Mouse (Mus musculus): ENCODE measurements around the gene Phf3. TPM values are rescaled to one million over a fixed set of nuclear protein-coding genes. Genes with fewer than 3 reads are reported as not detected.

The Phf3 gene
- polyA plus RNA-seq, 1 experiment from 2014 or later = 82.4 TPM

DNA sequence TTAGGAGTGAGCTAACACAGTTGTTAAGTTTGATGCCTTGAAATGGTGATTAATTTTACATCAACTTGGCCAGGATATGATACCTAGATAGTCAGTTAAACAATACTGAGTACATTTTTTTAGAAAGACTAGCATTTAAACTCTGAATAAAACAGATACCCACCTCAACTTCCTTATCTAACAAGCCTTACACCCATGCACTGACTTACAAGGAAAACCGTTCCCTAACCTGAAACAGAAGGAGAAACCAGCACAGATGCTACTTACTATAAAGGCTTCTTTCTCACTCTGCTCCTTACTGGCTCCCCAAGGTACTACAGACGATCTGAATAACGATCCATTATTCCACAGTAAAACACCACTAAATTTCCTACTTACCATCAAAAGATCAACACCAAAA is 21.2 kb downstream of the Phf3 start:
- H3K27ac ChIP-seq = no peak overlapping the region
- no peaks in the 10 kb centered on the region; the same call in 1 of the 2 replicates for H3K36me3 ChIP-seq (ENCODE audit: inconsistent target)
- 93% methylated on average over 3 of the region's 3 CpGs for WGBS (ENCODE audit: missing documents)
- no peak overlapping the region for H3K4me3 ChIP-seq (ENCODE audit: inconsistent target)
- peaks cover 60% of the 10 kb centered on the region for H3K79me2 ChIP-seq (ENCODE audit: inconsistent target)

GRCm38 (mm10) chr1:30851920-30852319 is 21.8 kb downstream of the Phf3 start:
- no peak overlapping the region for H3K27ac ChIP-seq
- WGBS (ENCODE audit: missing documents) = 97% methylated on average over 3 of the region's 3 CpGs
- H3K79me2 ChIP-seq (ENCODE audit: inconsistent target) = peaks cover 66% of the 10 kb centered on the region
- H3K4me3 ChIP-seq (ENCODE audit: inconsistent target) = no peak overlapping the region
- no peaks in the 10 kb centered on the region; the same call in 1 of the 2 replicates for H3K36me3 ChIP-seq (ENCODE audit: inconsistent target)

GRCm38 (mm10) chr1:30850906-30851305 is 22.8 kb downstream of the Phf3 start:
- H3K4me3 ChIP-seq (ENCODE audit: inconsistent target) = no peak overlapping the region
- 97% methylated on average over 2 of the region's 2 CpGs for WGBS (ENCODE audit: missing documents)
- no peaks in the 10 kb centered on the region; the same call in 1 of the 2 replicates for H3K36me3 ChIP-seq (ENCODE audit: inconsistent target)
- H3K27ac ChIP-seq = no peak overlapping the region
- peaks cover 76% of the 10 kb centered on the region for H3K79me2 ChIP-seq (ENCODE audit: inconsistent target)

DNA sequence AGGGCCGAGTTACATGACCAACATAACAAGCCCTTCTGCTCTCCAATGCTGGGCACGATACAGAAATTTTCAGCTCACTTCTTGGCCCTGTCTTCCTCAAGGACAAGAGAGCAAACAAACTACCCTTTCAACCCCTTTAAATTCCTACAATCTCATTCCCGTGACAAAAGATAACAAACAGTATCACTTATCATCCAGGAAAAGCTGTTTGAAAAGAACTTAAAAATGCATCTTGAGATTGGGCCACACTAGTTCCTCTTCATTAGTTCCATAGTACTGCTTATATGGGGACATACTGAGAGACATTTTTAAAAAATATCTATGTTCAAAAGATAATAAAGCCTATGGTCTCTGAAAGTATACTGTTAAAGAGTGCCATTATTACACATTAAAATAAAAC is 23.8 kb downstream of the Phf3 start:
- 98% methylated on average over 3 of the region's 3 CpGs for WGBS (ENCODE audit: missing documents)
- Histone ChIP-seq H3K36me3 (ENCODE audit: inconsistent target) (no peaks in the 10 kb centered on the region; the same call in 1 of the 2 replicates), H3K4me3 (ENCODE audit: inconsistent target) (no peak overlapping the region), H3K79me2 (ENCODE audit: inconsistent target) (peaks cover 86% of the 10 kb centered on the region), H3K27ac (no peak overlapping the region)

- peaks cover 100% of the 10 kb centered on the region for H3K79me2 ChIP-seq (ENCODE audit: inconsistent target)
- no peak overlapping the region for H3K27ac ChIP-seq
- WGBS (ENCODE audit: missing documents) = 87% methylated on average over 1 of the region's 1 CpGs
- no peaks in the 10 kb centered on the region; the same call in 1 of the 2 replicates for H3K36me3 ChIP-seq (ENCODE audit: inconsistent target)
- H3K4me3 ChIP-seq (ENCODE audit: inconsistent target) = no peak overlapping the region
Observed at GRCm38 (mm10) chr1:30847706-30848105, 26.0 kb downstream of the Phf3 start.

DNA sequence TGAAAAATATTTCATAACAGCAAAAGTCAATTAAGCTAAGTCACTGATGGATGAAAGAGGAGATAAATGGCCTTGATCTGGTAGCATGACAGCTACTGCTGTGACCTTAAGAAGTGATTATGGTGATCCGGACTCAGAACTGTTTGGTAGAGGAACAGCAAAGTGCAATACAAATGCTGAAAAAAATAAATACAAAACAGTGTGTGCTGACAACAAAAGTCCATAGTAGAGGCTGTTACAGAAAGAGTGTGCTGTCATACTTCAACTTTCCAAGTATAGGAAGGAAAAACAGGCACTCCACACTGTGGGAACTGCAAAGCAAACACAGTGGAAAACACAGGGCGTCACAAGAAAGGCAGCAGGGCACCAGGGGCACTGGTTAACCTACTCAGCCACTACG is 34.1 kb downstream of the Phf3 start:
- Histone ChIP-seq H3K36me3 (ENCODE audit: inconsistent target) (peaks cover 9% of the 10 kb centered on the region; the same call in 1 of the 2 replicates), H3K79me2 (ENCODE audit: inconsistent target) (peaks cover 100% of the 10 kb centered on the region), H3K4me3 (ENCODE audit: inconsistent target) (no peak overlapping the region), H3K27ac (no peak overlapping the region)
- 100% methylated on average over 3 of the region's 3 CpGs for whole genome bisulfite sequencing (ENCODE audit: missing documents)

GRCm38 (mm10) chr1:30835512-30835911 is 38.2 kb downstream of the Phf3 start:
- WGBS (ENCODE audit: missing documents) = 95% methylated on average over 6 of the region's 6 CpGs
- Histone ChIP-seq H3K27ac (no peak overlapping the region), H3K36me3 (ENCODE audit: inconsistent target) (peaks cover 19% of the 10 kb centered on the region), H3K79me2 (ENCODE audit: inconsistent target) (peaks cover 82% of the 10 kb centered on the region), H3K4me3 (ENCODE audit: inconsistent target) (no peak overlapping the region)

GRCm38 (mm10) chr1:30832778-30833177 is 40.9 kb downstream of the Phf3 start:
- peaks cover 25% of the 10 kb centered on the region for H3K36me3 ChIP-seq (ENCODE audit: inconsistent target)

GRCm38 (mm10) chr1:30819414-30819813 is 54.3 kb downstream of the Phf3 start:
- Histone ChIP-seq H3K36me3 (ENCODE audit: inconsistent target) (peaks cover 57% of the 10 kb centered on the region), H3K4me3 (ENCODE audit: inconsistent target) (no peak overlapping the region), H3K79me2 (ENCODE audit: inconsistent target) (no peaks in the 10 kb centered on the region), H3K27ac (no peak overlapping the region)
- WGBS (ENCODE audit: missing documents) = 94% methylated on average over 6 of the region's 6 CpGs

More at GRCm38 (mm10) chr1:30832778-30833177, 40.9 kb downstream of the Phf3 start:
- H3K27ac ChIP-seq = no peak overlapping the region
- no peak overlapping the region for H3K4me3 ChIP-seq (ENCODE audit: inconsistent target)
- WGBS (ENCODE audit: missing documents) = 81% methylated on average over 4 of the region's 4 CpGs
- peaks cover 55% of the 10 kb centered on the region; the same call in 1 of the 2 replicates for H3K79me2 ChIP-seq (ENCODE audit: inconsistent target)

DNA sequence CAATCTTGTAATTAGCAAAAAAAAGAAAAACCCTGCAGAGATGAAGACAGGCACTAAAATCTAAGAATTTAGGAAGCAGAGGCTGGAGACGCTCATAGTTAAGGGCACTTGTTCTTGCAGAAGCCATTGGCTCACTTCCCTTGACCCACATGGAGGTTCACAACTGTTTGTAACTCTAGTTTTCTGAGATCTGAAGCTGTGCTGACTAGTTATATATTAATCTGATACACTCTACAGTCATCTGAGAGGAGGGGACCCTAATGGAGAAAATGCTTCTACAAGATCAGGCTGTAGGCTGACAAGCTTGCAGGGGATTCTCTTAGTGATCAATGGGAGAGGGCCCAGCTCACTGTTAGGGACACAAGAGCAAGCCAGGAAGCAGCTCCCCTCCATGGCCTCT is 58.1 kb downstream of the Phf3 start:
- 100% methylated on average over 1 of the region's 1 CpGs for WGBS (ENCODE audit: missing documents)
- Histone ChIP-seq H3K36me3 (ENCODE audit: inconsistent target) (peaks cover 70% of the 10 kb centered on the region), H3K79me2 (ENCODE audit: inconsistent target) (no peaks in the 10 kb centered on the region), H3K27ac (no peak overlapping the region), H3K4me3 (ENCODE audit: inconsistent target) (no peak overlapping the region)

- peaks cover 70% of the 10 kb centered on the region for H3K36me3 ChIP-seq (ENCODE audit: inconsistent target)
- H3K27ac ChIP-seq = no peak overlapping the region
- no peaks in the 10 kb centered on the region for H3K79me2 ChIP-seq (ENCODE audit: inconsistent target)
- no peak overlapping the region for H3K4me3 ChIP-seq (ENCODE audit: inconsistent target)
- WGBS (ENCODE audit: missing documents) = 100% methylated on average over 2 of the region's 2 CpGs
Observed at GRCm38 (mm10) chr1:30814987-30815386, 58.7 kb downstream of the Phf3 start.

- Histone ChIP-seq H3K79me2 (ENCODE audit: inconsistent target) (no peaks in the 10 kb centered on the region), H3K36me3 (ENCODE audit: inconsistent target) (peaks cover 94% of the 10 kb centered on the region), H3K4me3 (ENCODE audit: inconsistent target) (no peak overlapping the region), H3K27ac (no peak overlapping the region)
- WGBS (ENCODE audit: missing documents) = 98% methylated on average over 10 of the region's 10 CpGs
Observed at GRCm38 (mm10) chr1:30808101-30808699, 65.5 kb downstream of the Phf3 start.

DNA sequence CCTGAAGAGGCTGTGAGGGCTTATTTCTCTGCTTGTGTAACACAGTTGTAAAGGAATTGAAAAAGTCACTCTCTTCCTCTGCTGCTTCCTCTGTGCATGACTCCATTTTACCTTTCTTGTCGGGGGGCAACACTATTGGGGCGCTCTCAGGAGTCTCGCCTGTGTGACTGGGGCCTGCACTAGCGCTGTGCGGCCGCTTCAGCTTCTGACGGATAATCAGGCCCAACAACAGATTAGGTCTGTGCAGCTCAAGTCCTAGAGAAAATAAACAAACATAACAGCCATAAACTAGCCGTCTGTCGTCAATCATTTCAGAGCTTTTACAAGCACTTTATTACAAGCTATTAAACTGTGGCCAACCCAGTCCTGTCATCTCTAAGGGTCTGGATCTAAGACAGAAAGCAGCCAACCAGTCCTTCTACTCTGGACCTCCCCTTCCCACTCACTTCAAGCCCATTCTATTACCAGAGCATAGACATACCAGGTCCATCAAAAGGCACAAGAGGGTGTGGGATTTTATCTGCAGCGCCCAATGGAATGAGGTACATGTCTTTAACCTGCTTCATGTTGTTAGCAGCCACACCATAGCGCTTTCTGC is 67.9 kb downstream of the Phf3 start:
- Histone ChIP-seq H3K27ac (no peak overlapping the region), H3K4me3 (ENCODE audit: inconsistent target) (no peak overlapping the region), H3K79me2 (ENCODE audit: inconsistent target) (no peaks in the 10 kb centered on the region), H3K36me3 (ENCODE audit: inconsistent target) (peaks cover 72% of the 10 kb centered on the region)
- WGBS (ENCODE audit: missing documents) = 99% methylated on average over 11 of the region's 11 CpGs

GRCm38 (mm10) chr1:30804919-30805318 is 68.8 kb downstream of the Phf3 start:
- WGBS (ENCODE audit: missing documents) = 95% methylated on average over 7 of the region's 7 CpGs
- no peak overlapping the region for H3K27ac ChIP-seq
- H3K4me3 ChIP-seq (ENCODE audit: inconsistent target) = no peak overlapping the region
- peaks cover 63% of the 10 kb centered on the region for H3K36me3 ChIP-seq (ENCODE audit: inconsistent target)
- H3K79me2 ChIP-seq (ENCODE audit: inconsistent target) = no peaks in the 10 kb centered on the region

DNA sequence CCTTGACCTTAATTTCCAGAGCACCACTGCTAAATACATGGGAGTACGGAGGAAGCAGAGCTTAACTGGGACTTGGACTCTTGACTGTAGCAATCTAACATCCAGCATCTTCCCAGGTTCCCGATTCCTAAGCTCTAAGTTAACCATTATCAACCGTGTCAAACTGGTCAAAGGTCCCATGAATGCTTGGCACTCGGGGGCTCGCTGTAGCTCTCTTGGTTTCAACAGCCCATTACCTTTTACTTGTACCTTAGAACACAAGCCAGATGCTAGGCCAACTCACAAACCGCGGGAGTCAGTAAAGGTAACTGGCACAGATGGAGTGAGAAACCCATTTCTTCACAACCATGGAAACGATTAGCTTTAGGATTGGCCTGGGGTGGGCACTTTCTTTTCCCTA is 71.8 kb downstream of the Phf3 start:
- Histone ChIP-seq H3K36me3 (ENCODE audit: inconsistent target) (peaks cover 33% of the 10 kb centered on the region), H3K27ac (no peak overlapping the region), H3K79me2 (ENCODE audit: inconsistent target) (no peaks in the 10 kb centered on the region), H3K4me3 (ENCODE audit: inconsistent target) (no peak overlapping the region)
- WGBS (ENCODE audit: missing documents) = 94% methylated on average over 8 of the region's 8 CpGs

Data from macrophage (primary cell).